Mouse (Mus musculus): ENCODE data around the gene Srebf2.

Gene Srebf2

GRCm38 (mm10) chr15:82181131-82181530 lies 34.1 kb downstream of the Srebf2 start:
- in situ Hi-C loops (cut with MboI, MseI), result no loop called here

DNA sequence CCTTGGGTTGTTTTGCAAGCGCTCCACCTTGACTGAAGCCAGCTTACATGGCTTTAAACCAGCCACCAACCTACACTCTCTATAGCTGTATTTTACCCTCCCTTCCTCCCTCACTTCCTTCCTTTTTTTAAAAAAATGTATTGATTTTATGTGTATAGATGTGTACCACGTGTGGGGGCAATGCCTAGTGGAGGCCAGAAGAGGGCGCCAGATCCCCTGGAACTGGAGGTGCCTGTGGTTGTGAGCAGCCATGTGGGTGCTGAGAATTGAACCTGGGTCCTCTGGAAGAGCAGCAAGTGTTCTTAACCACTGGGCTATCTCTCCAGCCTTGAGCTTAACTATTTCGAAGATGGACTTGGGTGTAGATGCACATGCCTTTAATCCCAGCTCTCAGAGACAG lies 35.3 kb downstream of the Srebf2 start:
- in situ Hi-C loops (cut with MboI, MseI), result no loop called here

DNA sequence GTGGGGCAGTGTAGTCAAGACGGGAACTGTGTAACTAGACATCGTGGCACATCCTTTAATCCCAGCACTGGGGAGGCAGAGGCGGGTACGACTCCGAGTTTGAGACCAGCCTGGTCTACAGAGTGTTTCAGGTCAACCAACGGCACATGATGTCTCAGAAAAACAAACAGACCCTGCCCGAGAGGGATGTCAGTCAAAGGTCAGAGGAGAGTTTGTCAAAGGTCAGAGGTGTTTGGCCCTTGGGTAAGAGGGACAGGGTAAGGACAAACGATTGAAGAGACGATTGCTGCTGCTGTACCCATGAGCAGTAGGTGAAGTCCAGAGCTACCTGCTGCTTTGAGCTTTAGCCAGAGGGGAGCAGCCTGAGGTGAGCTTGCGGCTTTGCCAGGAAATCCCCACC lies 36.6 kb downstream of the Srebf2 start:
- in situ Hi-C loops (cut with MboI, MseI), result no loop called here

DNA sequence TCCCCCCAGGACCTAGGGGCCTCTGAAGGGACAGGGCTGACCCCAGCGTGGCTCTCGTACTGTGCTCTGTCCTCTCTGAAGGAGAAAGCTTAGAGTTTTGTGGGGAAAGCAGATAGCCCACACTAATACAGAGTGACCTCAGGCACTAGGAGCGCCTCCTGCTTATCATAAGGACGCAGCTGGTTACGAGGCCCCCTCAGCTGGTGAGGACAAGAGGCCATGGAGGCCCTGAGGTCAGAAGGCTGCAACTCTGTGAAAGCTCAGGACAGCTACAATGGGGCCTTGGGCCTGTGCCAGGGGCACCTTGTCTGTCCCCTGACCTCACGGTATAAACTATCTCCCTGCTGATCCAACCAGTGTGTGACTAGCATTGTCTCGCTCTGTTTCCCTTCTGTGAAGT lies 37.2 kb downstream of the Srebf2 start:
- in situ Hi-C loops (cut with MboI, MseI), result no loop called here

GRCm38 (mm10) chr15:82184656-82185055 lies 37.7 kb downstream of the Srebf2 start:
- in situ Hi-C loops (cut with MboI, MseI), result no loop called here

DNA sequence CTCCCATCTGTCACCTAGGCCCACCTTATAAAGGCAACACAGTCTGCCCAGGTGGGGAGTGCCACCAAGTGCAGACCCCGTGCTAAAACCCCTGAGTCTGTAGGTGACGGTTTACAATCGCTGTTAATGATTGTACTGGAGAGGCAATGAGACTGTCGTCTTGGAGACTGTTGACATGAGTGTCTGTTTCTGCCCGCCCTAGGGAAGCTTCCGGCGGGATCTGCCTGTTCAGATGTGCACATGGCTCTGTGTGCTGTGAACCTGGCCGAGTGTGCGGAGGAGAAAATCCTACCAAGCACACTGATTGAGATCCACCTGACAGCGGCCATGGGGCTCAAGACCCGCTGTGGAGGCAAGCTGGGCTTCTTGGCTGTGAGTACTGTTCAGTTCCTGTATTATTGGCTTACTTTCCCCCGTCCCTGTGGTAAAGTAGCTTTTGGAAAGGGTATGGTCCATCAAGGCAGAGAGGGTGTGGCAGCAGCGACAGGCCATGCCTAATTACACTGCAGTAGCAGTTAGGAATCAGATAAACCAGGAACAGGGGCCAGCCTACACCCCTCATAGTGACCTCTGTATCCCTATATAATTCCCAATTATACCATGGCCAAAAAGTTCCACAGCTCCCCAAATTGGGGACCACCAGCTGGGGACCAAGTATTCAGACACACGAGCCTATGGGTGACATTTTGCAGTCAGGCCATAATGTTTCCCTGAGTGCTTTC lies 38.2 kb downstream of the Srebf2 start:
- in situ Hi-C loops (cut with MboI, MseI), result no loop called here

GRCm38 (mm10) chr15:82186131-82186530 lies 39.1 kb downstream of the Srebf2 start:
- in situ Hi-C loops (cut with MboI, MseI), result no loop called here

DNA sequence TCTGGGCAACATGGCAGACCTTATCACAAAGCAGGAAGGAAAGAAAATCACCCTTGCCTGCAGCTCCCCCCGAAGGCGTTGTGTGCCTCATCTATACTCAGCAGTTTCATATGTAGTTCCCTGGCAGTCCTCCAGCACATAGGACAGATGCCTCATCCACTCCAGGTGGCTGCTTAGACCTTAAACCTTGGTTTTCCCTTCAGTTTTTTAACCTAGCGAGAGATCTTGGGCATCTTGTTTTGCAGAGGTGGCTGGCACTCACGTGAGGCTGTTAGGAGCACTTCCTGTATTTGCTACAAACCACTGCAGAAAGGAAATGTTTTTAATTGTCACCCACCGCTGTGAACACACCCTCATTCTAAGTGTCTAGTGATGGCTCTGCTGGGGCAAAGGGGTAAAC lies 40.0 kb downstream of the Srebf2 start:
- in situ Hi-C loops (cut with MboI, MseI), result no loop called here

GRCm38 (mm10) chr15:82187401-82187800 lies 40.4 kb downstream of the Srebf2 start:
- in situ Hi-C loops (cut with MboI, MseI), result no loop called here

DNA sequence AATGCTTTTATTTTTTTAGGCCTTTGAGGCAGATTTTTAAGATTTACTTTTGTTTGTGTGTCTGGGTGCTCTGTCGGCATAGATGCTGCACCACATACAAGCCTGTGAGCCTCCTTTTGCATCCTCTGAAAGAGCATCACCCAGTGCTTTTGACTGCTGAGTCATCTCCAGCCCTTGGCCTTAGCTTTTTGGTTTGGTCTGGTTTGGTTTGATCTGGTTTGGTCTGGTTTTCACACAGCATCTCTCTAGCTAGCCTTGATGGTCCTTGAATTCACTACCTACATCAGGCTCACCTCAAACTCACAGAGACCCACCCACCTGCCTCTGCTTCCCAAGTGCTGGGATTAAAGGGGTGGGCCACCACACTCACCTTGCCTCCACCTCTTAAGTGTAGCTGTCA lies 40.9 kb downstream of the Srebf2 start:
- in situ Hi-C loops (cut with MboI, MseI), result no loop called here

GRCm38 (mm10) chr15:82188481-82189240 lies 41.7 kb downstream of the Srebf2 start:
- in situ Hi-C loops (cut with MboI, MseI), result no loop called here

GRCm38 (mm10) chr15:82192617-82193016 lies 45.6 kb downstream of the Srebf2 start:
- in situ Hi-C loops (cut with MboI, MseI), result no loop called here

DNA sequence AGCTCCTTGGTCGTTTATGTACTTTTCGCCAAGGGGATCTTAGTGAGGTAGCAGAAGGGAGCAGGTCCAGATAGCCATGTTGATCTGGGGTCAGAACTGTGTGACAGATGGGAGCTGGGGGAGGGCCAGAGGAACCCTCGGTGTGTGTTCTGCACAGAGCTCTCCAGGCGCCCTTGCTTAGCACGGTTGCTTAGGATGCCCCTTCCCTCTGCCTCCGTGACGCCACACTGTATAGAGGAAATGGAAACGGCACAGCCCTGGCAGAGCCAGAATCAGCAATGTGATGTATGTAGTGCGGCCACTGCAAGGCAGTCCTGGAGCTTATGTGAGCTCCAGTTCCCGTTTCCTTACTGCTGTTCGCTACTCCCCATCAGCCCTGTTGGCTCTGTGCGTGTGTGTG lies 49.3 kb downstream of the Srebf2 start:
- in situ Hi-C loops (cut with MboI, MseI), result no loop called here

GRCm38 (mm10) chr15:82197246-82197750 lies 50.3 kb downstream of the Srebf2 start:
- in situ Hi-C loops (cut with MboI, MseI), result no loop called here

GRCm38 (mm10) chr15:82197937-82198336 lies 51.0 kb downstream of the Srebf2 start:
- in situ Hi-C loops (cut with MboI, MseI), result no loop called here

DNA sequence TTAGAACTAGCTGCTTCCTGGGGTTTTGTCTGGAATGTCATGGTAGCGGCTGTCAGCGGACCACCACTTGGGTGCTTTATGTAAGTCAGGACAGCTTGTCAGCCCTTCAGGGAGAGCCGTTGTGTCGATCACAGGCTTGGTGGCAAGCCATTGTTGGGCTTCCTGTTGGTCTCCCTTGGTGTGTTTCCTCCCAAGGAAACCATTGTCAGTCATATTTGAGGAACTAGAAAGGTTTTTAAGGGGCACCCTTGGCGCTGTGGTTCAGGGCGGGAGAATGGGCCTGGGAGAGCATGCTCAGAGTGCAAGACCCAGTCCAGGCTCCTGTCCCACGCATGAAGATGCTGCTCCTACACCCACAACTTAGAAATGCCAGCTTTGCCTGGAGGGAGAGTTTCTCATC lies 51.4 kb downstream of the Srebf2 start:
- in situ Hi-C loops (cut with MboI, MseI), result no loop called here

GRCm38 (mm10) chr15:82199546-82199945 lies 52.6 kb downstream of the Srebf2 start:
- in situ Hi-C loops (cut with MboI, MseI), result no loop called here

- in situ Hi-C loops (cut with MboI, MseI), result no loop called here
Observed at GRCm38 (mm10) chr15:82202086-82202485, 55.1 kb downstream of the Srebf2 start.

DNA sequence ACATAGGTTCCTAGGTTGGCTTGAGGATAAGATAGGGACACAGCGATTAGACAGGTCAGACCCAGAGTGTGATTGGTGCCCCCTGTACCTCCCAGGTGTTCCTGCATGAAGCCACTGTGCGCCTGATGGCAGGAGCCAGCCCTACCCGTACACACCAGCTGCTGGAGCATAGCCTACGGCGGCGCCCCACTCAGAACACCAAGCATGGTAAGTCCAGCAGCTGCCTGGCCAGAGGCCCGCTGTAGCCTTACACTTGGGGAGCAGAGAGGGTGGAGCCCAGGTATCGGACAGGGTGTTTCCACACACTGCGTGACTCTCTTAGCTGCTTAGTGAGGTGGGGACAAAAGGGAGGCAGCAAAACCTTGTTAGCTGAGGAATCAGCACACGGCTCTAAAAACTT lies 56.1 kb downstream of the Srebf2 start:
- in situ Hi-C loops (cut with MboI, MseI), result no loop called here

- in situ Hi-C loops (cut with MboI, MseI), result no loop called here
Observed at GRCm38 (mm10) chr15:82203611-82204351, 56.8 kb downstream of the Srebf2 start.

DNA sequence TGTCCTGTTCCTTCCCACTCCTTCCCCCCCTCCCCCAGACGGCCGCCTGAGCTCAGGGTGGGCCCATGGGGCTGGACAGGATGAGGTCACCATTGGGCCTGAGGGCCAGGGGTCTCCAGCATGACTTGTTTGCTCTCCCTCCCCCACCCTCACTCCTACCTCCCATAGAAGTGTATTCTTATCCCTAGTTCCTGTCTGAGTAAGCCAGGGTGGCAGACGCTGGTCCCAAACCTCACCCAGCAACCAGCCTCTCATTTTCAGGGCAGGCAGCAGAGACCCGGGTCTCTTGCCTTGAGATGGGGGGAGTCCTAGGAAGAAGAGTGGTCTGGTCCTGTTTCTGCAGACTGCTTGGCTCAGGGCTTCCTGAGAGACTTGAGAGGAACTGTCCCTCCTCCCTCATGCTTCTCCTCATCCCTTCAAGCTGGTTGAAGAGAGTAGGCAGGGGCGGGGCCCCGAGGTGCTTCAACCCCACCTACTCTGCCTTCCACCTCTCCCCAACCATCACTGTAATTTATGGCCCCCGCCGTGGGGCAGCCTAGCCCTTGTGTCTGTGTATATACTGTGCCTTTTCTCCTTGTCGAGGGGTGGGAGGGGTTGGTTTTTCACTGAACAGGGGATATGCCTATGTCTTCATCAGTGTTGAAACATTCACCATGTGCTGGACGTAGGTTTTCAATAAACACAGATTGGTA lies 57.8 kb downstream of the Srebf2 start:
- in situ Hi-C loops (cut with MboI, MseI), result no loop called here

Data from T-helper 1 cell (primary cell).